Mouse (Mus musculus): Measurements from ENCODE around the gene Dnaja2.

Dnaja2 gene

DNA sequence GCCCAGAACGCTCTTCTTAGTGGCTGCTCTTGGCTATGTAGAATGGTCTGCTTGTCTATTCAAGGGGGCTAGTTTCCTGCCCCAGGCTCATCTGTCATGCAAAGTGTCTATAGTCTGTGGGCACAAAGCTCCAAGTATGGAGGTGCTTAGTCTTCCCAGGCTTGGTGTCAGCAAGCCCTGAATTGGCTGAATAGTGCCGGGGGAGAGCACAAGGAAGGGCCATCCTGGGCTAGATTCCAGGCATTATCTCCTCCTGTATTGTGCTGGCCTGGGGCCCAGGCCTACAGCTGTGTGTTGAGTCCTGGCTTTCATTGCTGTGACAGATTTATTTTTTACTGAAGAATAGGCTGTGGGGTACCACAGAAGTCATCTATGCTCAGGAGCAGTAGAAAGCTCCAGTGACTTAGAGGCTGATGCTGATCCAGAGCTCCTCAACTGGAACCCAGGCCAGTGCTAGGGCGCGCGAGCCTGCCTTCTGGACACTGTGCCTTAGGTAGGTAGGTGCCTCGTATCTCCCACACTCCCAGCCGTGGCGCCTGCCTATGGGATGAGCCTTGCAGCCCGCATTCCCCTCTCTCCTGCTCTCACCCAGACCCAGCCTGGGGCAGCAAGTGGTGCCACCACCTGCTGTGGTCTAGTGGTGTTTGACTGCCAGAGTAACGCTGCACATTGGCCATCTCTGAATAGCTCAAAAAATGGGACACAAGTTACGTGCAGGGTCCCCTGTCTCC, 54.0 kb downstream of the Dnaja2 start:
- DNase-seq (ENCODE audit: low read depth): no peak

DNA sequence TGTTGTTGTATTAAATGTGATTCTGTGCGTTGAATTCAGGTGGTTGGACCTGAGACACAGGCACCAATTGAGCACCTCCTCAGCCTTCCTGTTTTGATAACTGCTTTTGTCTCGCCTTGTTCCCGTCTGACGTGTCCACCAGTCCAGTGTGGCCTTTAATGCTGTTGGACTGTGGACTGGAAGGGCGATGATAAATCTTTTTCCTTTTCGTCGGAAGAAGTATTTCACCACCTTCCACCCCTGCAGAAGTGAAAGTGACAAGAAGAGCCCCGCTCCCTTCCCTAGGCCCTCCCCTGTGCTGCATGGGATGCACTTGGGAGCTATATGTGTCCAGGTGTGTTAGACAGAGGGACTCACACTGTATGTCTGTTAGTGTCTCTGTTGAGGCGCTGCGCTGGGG, 54.7 kb downstream of the Dnaja2 start:
- DNase-seq (ENCODE audit: low read depth): no peak

DNA sequence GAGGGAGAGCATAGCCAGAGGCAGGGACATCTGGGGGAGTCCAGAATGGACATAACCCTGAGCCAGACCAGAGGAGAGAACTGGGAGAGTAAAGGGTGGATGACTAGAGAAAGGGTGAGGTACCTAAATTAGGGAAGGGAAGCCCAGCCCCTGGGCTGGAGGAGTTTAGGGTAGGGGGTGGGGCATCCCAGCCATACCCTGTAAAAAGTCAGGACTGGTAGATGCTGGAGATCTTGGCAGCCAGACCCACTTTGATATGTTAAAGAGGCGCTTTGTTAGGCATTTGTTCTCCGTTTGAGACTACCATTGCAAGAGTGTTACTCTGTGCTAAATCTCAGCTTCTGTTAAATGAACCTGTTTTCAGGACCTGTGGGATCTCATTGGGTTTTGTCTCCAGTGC, 56.6 kb downstream of the Dnaja2 start:
- no peak for DNase-seq (ENCODE audit: low read depth)

DNA sequence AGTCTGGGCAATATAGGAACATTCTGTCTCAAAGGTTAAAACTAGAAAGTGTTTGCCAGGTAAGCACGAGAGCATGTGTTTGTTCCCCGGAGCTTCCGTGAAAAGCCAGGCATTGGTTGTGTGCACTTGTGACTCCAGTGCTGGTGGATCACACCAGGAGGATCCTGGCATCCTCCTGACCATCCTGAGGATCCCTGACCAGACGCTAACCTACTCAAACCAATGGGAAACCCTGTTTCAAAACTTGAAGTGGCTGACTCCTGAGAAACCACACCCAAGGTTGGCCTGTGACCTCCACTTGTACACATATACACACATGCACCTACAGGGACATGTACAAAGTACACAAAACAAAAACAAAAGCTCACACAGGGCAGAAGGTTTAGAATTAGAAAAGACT, 58.4 kb downstream of the Dnaja2 start:
- no peak for DNase-seq (ENCODE audit: low read depth)

DNA sequence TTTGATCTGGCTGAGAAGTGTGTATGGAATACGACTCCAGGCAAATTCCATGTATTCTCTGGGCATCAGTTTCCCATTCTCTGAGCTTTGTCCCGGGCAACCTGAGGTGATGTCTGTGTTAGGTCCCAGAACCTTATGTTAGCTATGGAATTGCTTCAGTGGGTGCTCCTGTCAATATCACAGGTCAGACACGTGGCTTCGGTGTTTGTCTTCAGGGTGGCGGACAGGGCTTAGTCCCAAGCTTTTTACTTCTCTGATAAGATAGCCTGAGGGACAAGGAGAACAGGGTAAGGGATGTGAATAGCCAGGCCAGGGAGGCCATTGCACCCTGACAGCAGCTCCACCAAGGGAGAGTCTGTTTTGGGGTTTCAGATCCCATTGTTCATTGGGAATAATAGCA, 59.0 kb downstream of the Dnaja2 start:
- DNase-seq (ENCODE audit: low read depth): no peak

DNA sequence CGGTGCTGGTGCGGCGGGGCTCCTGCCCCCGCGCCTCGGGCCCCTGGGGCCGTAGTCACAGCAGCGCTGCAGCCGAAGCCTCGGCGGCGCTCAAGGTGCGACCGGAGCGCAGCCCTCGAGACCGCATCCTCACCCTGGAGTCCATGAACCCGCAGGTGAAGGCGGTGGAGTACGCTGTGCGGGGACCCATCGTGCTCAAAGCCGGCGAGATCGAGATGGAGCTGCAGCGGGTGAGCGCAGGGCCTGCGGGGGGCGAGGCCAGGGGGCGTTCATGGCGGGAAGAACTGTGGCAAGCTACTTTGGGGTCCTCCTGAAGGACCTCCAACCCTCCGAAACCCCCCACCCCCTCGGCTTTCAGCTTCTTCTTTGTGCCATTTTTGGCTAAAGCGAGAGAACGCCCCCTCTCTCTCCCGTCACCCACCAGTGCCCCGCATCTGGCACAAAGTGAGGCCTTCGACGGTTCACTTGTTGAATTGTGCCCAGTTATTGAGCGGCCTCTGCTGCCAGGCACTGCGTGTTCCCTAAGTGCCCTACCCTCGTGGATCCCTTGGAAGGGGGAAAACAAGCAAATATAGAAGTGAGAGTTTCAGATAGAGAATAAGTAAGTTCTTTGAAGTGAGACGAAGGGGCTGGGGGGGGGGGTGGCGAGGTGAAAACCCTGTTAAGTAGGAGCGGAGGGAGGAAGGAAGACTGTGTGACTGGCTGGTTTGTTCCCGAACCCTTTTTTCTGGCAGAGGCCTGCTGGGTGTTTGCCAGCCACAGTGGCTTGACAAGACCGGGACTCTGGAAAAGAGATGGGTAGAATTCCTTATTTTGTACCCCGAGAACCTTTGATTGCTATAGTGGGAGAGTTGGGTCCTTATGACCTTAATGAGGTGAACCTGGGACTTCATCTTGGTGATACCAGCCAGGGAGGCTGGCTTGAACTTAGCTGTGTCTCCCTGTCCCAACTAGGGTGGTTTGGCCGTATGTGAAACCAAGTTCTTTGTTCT, 61.9 kb downstream of the Dnaja2 start:
- no peak for DNase-seq (ENCODE audit: low read depth)

DNA sequence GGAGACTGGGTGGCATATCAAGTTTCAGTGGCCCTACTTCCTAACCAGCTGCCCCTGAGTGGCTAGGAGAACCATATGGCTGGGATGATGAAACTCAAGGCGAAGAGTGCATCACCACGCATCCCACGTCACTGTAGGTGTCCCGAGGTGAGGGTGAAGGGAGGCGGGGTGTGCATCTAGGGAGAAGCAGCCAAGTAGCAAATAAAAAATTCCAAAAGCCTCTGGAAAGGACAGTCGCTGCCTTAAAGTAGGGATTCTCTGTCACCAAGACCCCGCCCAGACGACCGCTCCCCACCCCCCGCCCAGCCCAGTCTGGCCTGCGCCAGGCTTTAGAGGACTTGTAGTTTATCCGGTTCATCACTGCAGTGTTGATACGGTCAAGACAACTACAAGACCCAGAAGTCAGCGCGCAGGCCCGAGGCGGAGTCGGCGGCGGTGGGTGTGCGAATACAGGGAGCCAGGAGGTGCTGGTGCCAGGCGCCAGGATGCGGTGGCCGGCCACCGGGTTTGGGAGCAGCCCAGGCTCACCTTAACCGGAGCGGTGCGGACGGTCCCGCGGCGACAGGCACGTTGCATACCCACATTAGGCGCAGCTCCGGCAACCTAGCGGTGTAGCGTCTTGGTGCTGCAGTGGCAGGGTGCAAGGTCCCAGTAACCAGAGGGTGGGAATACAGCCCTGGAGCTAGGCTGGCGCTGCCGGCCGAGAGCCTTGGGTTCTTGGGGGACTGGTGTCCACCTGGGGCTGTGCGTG, 62.8 kb downstream of the Dnaja2 start, which contains the start of gene Gpt2:
TSS of gene Gpt2 (plus strand) at position 452 of the 751 bp plus-strand sequence.
- peak; percentile 88 for DNase-seq (ENCODE audit: low read depth)

DNA sequence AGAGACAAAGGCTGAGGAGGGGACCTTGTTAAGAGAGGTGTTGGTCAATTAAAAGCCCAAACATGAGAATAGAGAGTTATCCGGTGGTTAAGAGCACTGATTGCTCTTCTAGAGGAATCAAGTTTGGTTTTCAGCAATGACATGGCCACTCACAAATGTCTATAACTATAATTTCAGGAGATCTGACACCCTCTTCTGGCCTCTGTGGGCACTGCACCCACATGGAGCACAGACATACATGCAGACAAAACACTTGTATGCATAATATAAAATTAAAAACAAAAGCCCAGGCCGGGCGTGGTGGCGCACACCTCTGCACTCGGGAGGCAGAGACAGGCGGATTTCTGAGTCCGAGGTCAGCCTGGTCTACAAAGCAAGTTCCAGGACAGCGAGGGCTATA, 65.6 kb downstream of the Dnaja2 start:
- no peak for DNase-seq (ENCODE audit: low read depth)

DNA sequence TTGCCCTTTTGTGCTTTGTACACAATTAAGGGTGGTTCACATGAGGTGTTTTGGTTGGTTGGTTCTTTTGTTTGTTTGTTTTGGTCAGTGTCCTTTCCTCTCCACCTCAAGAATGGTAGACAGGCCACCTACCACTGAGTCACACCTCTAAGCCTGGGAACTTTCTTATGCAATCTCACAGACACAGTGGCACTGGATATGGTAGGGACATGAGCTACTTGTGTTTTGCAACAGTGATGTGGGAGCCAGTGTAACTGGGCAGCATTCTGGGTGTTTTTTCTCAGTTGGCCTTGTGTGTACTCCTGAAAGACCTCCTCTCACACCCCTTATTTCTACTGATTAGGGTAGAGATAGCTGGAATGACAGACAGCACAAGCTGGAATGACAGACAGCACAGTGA, 66.5 kb downstream of the Dnaja2 start:
- no peak for DNase-seq (ENCODE audit: low read depth)

DNA sequence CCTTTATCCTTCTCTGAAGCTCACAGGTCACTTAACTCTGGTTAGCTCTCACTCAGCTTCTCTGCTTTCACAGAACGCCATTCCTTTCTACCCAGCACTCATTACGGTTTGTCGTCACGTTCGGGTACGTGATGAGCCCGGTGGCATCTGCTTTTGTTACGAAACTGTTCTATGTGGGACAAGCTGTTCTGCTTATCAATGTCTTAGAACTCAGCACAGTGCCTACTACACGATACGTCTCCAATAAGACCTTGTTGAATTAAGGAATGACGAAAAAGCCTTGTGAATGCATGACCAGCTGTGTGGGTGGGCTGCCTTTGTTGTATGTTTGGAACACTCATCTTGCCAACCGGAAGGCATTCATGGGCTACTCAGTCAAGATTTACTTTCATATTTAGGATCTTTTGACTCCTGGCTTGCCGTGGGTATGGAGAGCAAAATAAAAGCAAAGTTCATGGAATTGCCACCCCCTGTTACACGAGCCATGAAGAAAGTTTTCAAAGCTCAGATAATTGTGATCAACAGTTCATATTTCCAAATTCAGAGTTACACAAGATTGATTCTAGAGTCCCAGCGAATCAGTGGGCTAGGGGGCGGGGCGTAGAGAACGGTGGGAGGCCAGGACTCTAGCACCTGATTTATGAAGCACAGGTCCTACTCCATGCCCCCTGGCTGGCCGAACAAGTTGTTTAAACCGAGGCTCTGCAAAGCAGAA, 67.1 kb downstream of the Dnaja2 start:
- no peak for DNase-seq (ENCODE audit: low read depth)
